Mouse (Mus musculus) embryo, embryonic 10 days (tissue): ENCODE measurements around the gene Stx3.

Source experiments
- DNase-seq: peaks from one replicate; pipeline ENCODE4 v3.0.0-alpha.2; 2015; ENCODE audit warnings: low spot score

The Stx3 gene

GRCm38 (mm10) chr19:11819143-11819700 is at the start of gene Stx3:
Stx3 (minus strand) TSS chr19:11819403.
- DNase-seq, result peak; percentile 5

DNA sequence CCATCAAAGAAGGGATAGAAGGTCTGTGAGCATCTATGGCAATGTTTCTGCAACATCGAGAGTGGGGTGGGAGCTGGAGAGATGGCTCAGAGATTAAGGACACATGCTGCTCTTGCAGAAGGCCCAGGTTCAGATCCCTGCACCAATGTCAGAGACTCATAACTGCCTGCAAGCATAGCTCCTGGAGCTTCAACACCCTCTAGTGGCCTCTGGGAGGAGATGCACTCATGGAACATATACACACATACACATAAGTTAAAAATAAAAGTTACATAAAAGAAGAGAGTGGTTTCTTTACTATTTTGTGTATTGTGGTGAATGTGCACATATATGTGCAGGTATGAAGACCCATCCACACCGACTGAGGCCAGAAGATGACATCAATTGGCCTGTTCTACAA is 48.6 kb upstream of the Stx3 start:
- DNase-seq, result no peak

- DNase-seq, result no peak
These were observed 41.8 kb upstream of the Stx3 start, which contains the start of gene Olfr1418 for GRCm38 (mm10) chr19:11860966-11861365. Olfr1418 (minus strand) TSS chr19:11861066.

DNA sequence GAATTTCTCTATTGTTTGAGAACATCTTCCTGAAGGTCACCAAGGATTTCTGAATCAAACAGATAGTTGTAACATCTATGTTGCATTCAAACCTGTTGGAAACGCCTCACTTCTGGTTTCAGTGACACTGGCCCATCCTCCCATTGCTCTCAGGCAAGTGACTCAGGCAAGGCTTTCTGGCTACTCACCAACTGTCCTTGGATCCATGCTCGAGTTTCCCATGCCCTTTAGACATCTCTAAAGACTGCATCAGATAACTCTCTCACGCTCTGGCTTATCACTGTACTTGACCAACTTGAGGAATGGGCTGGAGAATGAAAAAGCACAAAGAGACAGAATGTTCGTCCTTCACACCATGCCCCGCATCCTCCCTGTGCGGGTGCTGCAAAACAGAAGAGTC is 37.3 kb upstream of the Stx3 start:
- DNase-seq, result no peak

DNA sequence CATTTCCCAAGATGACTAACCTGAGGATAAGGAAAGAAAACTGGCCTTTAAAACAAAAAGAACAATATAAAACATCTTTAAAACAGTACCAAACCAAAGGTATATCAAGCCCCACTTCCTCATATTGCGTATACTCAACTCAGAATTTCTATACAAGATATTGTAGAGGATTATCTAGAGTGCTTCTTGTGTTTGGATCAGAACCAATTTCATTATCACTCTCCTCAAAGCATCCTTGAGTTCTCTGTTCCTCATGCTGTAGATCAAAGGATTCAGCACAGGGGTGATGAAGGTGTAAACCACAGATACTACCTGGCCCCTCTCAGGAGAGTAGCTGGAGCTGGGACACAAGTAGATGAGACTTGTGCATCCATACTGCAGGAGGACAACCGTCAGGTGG is 35.6 kb upstream of the Stx3 start:
- DNase-seq, result no peak

- DNase-seq, result no peak
These were observed 33.4 kb upstream of the Stx3 start for GRCm38 (mm10) chr19:11852652-11853051.

- DNase-seq, result no peak
These were observed 27.1 kb upstream of the Stx3 start for GRCm38 (mm10) chr19:11846333-11846732.

GRCm38 (mm10) chr19:11839119-11839518 is 19.9 kb upstream of the Stx3 start, which contains the start of gene Olfr1417:
Olfr1417 (minus strand) TSS chr19:11839219.
- DNase-seq, result no peak

- DNase-seq, result no peak
These were observed 4.3 kb upstream of the Stx3 start for GRCm38 (mm10) chr19:11823346-11824065.

DNA sequence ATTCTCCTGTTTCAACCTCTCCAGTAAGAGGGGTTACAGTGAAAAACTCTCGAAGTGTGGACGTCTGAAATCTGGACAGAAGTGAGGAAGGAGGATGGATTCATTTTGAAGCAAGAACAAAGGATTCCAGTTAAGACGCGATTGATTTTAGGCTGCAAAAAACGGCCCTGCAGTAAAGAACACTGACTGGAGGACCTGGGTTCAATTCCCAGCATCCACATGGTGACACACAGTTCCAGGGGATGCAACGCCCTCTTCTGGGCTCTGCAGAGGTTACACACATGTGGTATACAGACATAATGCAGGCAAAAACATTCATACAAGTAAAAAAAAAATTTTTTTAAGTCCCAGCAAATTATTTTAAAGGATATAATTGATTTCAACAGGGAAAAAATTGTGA is 1.0 kb upstream of the Stx3 start:
- DNase-seq, result no peak

- DNase-seq, result peak; percentile 95
These were observed 597 bp upstream of the Stx3 start for GRCm38 (mm10) chr19:11819800-11820199.

DNA sequence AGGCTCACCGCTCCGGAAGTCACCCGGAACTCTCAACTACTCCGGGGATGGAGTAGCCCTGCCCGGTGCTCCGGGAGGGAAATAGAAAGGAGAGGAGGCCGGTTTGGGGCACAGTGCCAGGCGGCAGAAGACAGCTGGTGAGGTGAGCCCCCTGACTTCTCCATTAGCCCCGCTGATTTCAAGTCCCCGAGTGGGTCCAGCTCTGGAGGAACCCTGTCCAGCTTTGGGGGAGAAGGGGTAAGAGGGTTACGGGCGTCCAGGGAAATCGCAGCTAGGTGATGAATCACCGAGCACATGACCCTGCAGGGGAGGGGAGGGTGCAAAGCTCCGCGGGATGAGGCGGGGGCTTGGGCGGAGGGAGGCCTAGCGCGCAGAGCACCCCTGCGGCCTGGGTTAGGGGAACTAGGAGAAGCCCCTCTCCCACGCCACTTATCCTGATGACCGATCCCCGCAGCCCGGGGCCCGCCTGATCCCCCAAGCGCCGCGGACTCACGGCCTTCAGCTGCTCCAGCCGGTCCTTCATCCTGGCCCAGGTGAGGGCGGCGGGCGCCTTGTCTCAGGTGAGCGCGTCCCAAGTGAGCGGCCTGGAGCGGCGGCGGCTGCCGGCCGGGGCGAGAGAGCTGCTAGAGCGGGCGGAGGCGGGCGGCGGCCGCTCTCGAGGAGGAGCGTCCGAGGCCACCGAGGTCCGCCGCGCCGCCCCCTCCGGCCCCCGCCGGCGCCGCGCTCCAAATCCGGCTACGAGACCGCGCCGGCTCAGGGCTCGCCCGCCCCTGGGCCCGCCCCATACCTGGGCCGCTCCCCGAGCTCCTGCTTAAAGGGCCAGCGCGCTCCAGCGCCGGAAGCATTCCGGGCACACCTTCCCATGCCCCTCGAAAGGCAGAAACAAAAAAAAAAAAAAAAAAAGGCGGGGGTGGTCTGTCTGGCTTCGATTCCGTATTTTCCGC is 732 bp downstream of the Stx3 start:
- peak; percentile 27 for DNase-seq

- peak; percentile 18 for DNase-seq
These were observed 1.6 kb downstream of the Stx3 start for GRCm38 (mm10) chr19:11817586-11817985.

DNA sequence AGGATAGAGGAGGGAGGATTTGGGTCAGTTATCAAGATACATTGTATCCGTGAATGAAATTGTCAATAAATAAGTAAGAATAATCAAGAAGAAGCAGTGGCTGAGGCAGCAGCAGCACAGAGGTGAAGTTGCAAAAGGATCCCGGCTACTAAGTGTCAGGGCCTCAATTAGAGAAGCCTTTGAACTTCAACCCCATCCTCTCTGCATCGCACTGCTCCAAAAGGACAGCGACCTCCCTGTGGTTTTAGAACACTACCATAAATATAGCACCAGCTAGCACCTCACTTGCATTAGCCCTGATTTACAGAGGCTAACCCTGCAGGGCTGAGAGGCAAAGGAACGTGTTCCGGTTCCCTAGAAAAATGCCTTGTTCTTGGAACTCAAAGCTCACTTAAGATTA is 2.5 kb downstream of the Stx3 start:
- no peak for DNase-seq

DNA sequence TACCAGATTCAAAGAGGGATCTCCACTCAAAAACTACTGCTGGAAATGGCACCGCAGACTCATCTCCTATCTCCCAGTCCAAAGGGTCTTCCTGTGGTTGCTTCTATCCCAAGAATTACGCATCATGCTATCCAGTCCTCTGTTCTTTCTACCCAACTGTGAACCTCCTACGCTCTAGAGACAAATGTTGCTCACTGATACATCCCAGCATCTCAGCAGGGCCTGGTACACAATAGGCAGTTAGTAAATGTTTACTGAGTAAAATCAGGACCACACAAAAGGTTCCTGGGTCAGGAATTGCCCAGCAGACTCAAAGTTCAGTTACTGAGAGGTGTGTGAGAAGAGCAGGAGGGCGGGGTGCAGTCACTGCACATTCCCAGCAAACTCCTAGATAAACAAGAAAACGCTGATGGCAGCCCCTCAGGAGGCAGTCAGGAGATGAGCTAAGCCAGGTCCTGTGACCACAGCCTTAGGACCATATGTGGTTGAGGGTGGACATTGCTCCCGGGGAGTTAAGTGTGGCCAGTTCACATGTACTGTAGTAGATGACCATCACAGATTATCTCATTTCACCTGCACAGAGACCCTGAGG is 4.4 kb downstream of the Stx3 start:
- no peak for DNase-seq

GRCm38 (mm10) chr19:11813649-11814048 is 5.6 kb downstream of the Stx3 start:
- DNase-seq, result peak; percentile 8

DNA sequence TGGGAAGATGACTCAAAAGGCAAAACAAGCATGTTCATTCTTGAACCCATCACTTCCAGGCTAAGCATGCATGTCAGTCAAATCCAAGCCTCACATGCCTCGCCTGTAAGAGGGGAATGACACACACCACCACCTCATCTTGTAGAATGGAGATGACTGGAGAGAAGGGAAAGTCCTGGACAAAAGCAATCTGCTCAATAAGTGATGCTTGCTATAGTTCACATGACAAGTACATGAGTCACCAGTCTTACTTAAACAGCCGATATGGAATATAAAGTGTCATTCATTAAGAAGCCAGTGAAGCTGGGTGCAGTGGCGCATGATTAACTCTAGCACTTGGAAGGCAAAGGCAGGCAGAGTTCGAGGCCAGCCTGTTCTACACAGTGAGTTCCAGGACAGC is 6.1 kb downstream of the Stx3 start:
- DNase-seq, result no peak

DNA sequence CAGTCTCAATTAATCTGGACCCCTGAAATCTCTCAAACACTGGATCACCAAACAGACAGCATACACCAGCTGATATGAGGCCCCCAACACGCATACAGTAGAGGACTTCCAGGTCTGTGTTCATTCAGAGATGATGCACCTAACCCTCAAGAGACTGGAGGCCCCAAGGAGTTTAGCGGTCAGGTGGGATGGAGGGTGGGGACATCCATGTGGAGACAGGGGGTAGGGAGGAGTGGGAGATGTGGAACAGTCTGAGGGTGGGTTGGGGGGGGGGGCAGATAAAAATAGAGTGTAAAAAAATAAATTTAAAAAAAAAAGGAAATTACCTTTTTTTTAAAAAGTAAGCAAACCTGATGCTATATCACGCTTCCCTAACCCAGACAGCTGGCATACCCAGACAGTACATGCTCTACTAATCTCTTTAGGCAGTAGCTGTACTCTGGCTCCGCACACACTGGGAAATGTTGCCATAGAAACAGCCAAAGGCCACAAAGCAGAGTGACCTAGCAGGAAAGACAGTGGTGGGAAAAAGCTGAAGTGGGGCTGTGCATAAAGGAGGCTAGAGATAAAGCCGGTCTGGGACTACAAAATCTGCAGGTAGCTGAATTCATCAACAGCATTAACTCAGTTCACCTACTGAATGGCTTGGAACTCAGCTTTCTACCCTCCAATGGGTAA is 7.4 kb downstream of the Stx3 start:
- peak; percentile 72 for DNase-seq

- DNase-seq, result no peak
These were observed 8.3 kb downstream of the Stx3 start for GRCm38 (mm10) chr19:11810856-11811255.

DNA sequence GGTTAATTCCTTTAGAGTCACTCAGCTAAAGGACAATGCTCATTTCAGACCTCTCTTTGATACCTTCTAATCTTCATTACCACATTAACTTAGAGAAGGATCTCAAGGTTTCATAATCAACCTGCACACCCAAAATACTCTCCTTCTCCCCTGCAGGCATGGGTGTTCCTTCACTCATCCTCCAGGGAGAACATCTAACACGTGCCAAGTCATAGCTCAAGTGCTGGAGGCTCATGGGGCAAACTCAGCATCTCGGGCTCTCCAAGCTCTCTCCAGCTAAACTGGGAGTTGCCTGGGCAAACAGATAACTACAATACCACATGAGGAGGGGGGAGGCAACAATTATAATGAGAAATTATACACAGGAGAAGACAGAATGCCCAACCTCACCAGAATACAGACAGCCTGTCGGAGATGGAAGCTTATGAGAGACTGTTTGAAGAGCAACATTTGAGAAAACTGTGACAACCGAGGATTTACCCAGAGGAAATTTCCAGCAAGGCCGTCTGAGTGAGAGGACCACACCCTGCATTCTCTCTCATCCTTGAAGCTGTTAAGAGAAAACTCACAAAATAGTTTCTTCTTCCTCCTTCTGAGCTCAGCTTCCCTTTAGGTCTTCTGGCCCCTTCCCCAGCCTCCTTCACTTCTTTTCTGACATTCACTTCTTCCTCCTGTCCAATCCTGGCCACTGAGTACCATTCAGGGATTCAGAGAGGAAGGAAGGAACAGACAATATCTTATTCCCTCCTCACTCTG is 9.0 kb downstream of the Stx3 start:
- DNase-seq, result no peak

DNA sequence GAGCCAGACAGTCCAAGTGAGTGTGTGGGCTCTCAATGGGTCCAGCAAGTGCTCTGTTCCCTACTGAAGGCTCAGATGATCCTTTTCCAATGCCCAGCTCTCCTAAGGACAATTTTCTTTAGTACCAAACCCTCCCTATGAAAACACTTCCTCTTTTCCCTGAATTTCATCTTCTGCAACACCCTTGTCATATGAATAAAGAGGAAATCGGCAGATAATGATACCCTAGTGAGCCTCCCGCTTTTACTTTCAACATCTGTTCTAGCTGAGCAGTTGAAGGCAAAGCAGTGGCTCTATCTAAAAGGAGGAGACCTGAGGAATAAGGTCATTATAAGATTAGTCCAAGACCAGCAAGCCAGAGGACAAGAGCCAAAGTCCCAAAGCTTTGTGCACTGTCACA is 10.8 kb downstream of the Stx3 start:
- no peak for DNase-seq
